Mouse (Mus musculus) neural tube, embryonic 14.5 days (tissue): ENCODE measurements around the gene Gm20388. TPM values are rescaled to one million over a fixed set of nuclear protein-coding genes. Genes with fewer than 3 reads are reported as not detected.

Source experiments
- ATAC-seq: fragments of 200-750 bp; cut with Nextera tagmentation; 2 replicates; pipeline ENCODE4 v1.8.0; 2017; ENCODE audit warnings: low read depth, mild to moderate bottlenecking, moderate TSS enrichment, moderate library complexity
- H3K27ac ChIP-seq: fragments of 300-500 bp; sonication (generic); 2 replicates; pipeline ENCODE4 v1.5.1; 2014; ENCODE audit warnings: low read depth, mild to moderate bottlenecking, control low read depth, low read length, moderate library complexity, mixed read lengths
- H3K27me3 ChIP-seq: fragments of 300-500 bp; sonication (generic); 2 replicates; pipeline ENCODE4 v1.6.1; 2014; ENCODE audit warnings: low read length; ENCODE audit not compliant: control insufficient read depth, insufficient read depth
- H3K36me3 ChIP-seq: fragments of 300-500 bp; sonication (generic); 2 replicates; pipeline ENCODE4 v1.6.1; 2014; ENCODE audit warnings: low read length, mixed read lengths; ENCODE audit not compliant: control insufficient read depth, insufficient read depth
- H3K4me1 ChIP-seq: fragments of 300-500 bp; sonication (generic); 2 replicates; pipeline ENCODE4 v1.6.1; 2014; ENCODE audit warnings: low read length; ENCODE audit not compliant: control insufficient read depth, insufficient read depth
- H3K4me2 ChIP-seq: fragments of 300-500 bp; sonication (generic); 2 replicates; pipeline ENCODE4 v1.6.1; 2014; ENCODE audit warnings: mild to moderate bottlenecking, low read depth, low read length, control low read depth
- H3K4me3 ChIP-seq: fragments of 300-500 bp; sonication (generic); 2 replicates; pipeline ENCODE4 v1.5.1; 2014; ENCODE audit warnings: low read depth, low read length, control low read depth, mixed read lengths
- H3K9ac ChIP-seq: fragments of 300-500 bp; sonication (generic); replicated peaks from 2 replicates; pipeline ENCODE4 v1.6.1; 2014; ENCODE audit warnings: low read depth, mild to moderate bottlenecking, control low read depth, low read length, mixed read lengths
- H3K9me3 ChIP-seq: fragments of 300-500 bp; sonication (generic); 2 replicates; pipeline ENCODE4 v1.6.1; 2016; ENCODE audit warnings: low read length; ENCODE audit not compliant: control insufficient read depth
- WGBS: fragments of 180-500 bp; shearing (Covaris S2); extraction: QIAGEN DNeasy Blood & Tissue Kit; methylation state at CpG from one replicate; pipeline ENCODE4 v1.1.7; 2014; 5-methylcytosine and 5-hydroxymethylcytosine counted together
- polyA plus RNA-seq: library from polyadenylated mRNA; unstranded; fragments of >200 nt; fragmentation: Nextera tagmentation; extraction: Ambion mirVana; gene quantifications from 2 replicates; pipeline ENCODE4 v1.2.1, GENCODE M21; 2014

The Gm20388 gene
- polyA plus RNA-seq, 1 experiment from 2014 or later, result 10.3 TPM

- peak within 1 kb of the TSS; percentile 83 for H3K9ac ChIP-seq
- H3K27ac ChIP-seq, result peak within 1 kb of the TSS; percentile 93
- H3K4me1 ChIP-seq, result peaks cover 10% of the 10 kb centered on the region
- whole genome bisulfite sequencing, result 2% methylated on average over 103 of the region's 107 CpGs
- peak within 1 kb of the TSS; percentile 85 for H3K4me3 ChIP-seq
- ATAC-seq, result peak; percentile 92
- H3K9me3 ChIP-seq, result no peaks in the 10 kb centered on the region
- 0 out of 2 replicates have a peak, but pooled peaks cover 8% of the 10 kb centered on the region for H3K36me3 ChIP-seq
- H3K4me2 ChIP-seq, result peak within 1 kb of the TSS; percentile 83
- no peaks in the 10 kb centered on the region for H3K27me3 ChIP-seq
These were observed 2466.0 kb downstream of the Gm20388 start, which contains the start of gene Zc3h18 for GRCm38 (mm10) chr8:122376365-122377231. Gene Zc3h18 (plus strand): TSS chr8:122376609.

- no peak overlapping the region for H3K4me3 ChIP-seq
- no peaks in the 10 kb centered on the region for H3K9me3 ChIP-seq
- no peak overlapping the region for H3K27ac ChIP-seq
- H3K4me1 ChIP-seq, result peaks cover 3% of the 10 kb centered on the region; the same call in 1 of the 2 replicates
- WGBS, result 89% methylated on average over 4 of the region's 4 CpGs
- ATAC-seq, result no peak
- no peak overlapping the region for H3K9ac ChIP-seq
- no peaks in the 10 kb centered on the region for H3K27me3 ChIP-seq
- H3K4me2 ChIP-seq, result no peak overlapping the region
- peaks cover 27% of the 10 kb centered on the region for H3K36me3 ChIP-seq
These were observed 2472.4 kb downstream of the Gm20388 start for GRCm38 (mm10) chr8:122383039-122383438.

GRCm38 (mm10) chr8:122389357-122389756, 2478.7 kb downstream of the Gm20388 start:
- ATAC-seq, result no peak

GRCm38 (mm10) chr8:122390758-122391157, 2480.1 kb downstream of the Gm20388 start:
- Histone ChIP-seq H3K4me1 (no peaks in the 10 kb centered on the region), H3K27ac (no peak overlapping the region), H3K9ac (no peak overlapping the region), H3K36me3 (peaks cover 49% of the 10 kb centered on the region), H3K4me2 (no peak overlapping the region), H3K4me3 (no peak overlapping the region), H3K27me3 (no peaks in the 10 kb centered on the region), H3K9me3 (no peaks in the 10 kb centered on the region)
- WGBS, result 92% methylated on average over 3 of the region's 3 CpGs
- ATAC-seq, result no peak

More at GRCm38 (mm10) chr8:122389357-122389756, 2478.7 kb downstream of the Gm20388 start:
- no peak overlapping the region for H3K4me3 ChIP-seq
- H3K4me1 ChIP-seq, result no peaks in the 10 kb centered on the region
- no peaks in the 10 kb centered on the region for H3K9me3 ChIP-seq
- H3K4me2 ChIP-seq, result no peak overlapping the region
- peaks cover 45% of the 10 kb centered on the region for H3K36me3 ChIP-seq
- WGBS, result 84% methylated on average over 3 of the region's 3 CpGs
- H3K9ac ChIP-seq, result no peak overlapping the region
- H3K27me3 ChIP-seq, result no peaks in the 10 kb centered on the region
- no peak overlapping the region for H3K27ac ChIP-seq

DNA sequence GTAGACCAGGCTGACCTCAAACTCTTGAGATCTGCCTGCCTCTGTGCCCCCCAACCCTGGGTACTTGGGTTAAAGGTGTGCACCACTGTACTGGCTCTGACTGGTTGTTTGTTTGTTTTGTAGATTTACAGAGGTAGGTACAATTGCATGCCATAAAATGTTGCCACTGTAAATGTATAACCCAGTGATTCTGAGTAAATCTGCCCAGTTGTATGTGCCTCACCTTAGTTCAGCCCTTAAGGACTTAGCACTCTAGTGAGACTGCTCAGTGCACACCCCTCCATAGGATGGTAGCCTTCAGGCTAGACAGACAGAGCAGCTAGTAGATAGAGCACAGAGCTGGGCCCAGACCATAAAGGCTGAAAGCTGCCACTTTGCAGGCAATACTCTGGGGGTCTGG, 2483.1 kb downstream of the Gm20388 start:
- Histone ChIP-seq H3K4me1 (no peaks in the 10 kb centered on the region), H3K36me3 (peaks cover 37% of the 10 kb centered on the region), H3K4me2 (no peak overlapping the region), H3K9me3 (no peaks in the 10 kb centered on the region), H3K27ac (no peak overlapping the region), H3K27me3 (no peaks in the 10 kb centered on the region), H3K9ac (no peak overlapping the region), H3K4me3 (no peak overlapping the region)
- ATAC-seq, result no peak

- Histone ChIP-seq H3K4me2 (no peak overlapping the region), H3K4me3 (no peak overlapping the region), H3K27me3 (no peaks in the 10 kb centered on the region), H3K4me1 (no peaks in the 10 kb centered on the region), H3K9me3 (no peaks in the 10 kb centered on the region), H3K36me3 (peaks cover 37% of the 10 kb centered on the region), H3K9ac (no peak overlapping the region), H3K27ac (no peak overlapping the region)
- ATAC-seq, result no peak
- 79% methylated on average over 6 of the region's 6 CpGs for WGBS
These were observed 2484.7 kb downstream of the Gm20388 start for GRCm38 (mm10) chr8:122395291-122395690.

GRCm38 (mm10) chr8:122398186-122398585, 2487.5 kb downstream of the Gm20388 start:
- WGBS, result 98% methylated on average over 9 of the region's 9 CpGs
- no peak overlapping the region for H3K4me2 ChIP-seq
- H3K9ac ChIP-seq, result no peak overlapping the region
- H3K4me1 ChIP-seq, result no peaks in the 10 kb centered on the region
- H3K27ac ChIP-seq, result no peak overlapping the region
- H3K9me3 ChIP-seq, result no peaks in the 10 kb centered on the region
- no peak for ATAC-seq
- no peak overlapping the region for H3K4me3 ChIP-seq
- H3K36me3 ChIP-seq, result peaks cover 49% of the 10 kb centered on the region
- no peaks in the 10 kb centered on the region for H3K27me3 ChIP-seq

DNA sequence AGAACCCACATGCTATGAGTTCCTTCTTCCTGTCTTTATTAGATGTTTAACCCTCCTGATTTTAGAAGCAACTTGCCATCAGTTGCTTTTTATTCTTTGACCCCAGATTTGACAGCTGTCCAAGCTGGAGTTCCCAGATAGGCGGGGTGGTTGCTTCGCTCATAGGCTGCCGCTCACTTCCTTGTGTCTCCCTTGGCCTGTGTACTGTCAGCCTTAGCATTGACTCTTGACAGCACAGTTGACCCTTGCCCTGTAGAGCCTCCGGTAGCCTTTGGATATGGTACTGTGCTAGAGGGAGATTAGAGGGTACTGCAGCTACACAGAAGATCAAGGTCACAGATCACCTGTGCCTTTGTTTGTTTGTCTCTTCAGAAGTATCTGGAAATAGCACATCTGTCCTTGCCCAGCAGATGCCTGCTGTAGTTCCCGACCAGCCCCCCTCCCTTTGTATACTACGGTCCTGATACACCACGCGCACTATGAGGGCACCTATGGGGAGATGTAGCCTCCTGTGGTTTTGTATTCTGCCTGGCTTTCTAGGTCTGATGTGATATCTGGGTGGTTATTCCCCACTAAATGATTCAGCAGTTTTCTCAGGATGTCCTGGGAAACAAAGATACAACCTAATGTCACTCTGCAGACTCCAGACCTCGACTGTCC, 2494.6 kb downstream of the Gm20388 start:
- Histone ChIP-seq H3K9ac (no peak overlapping the region), H3K9me3 (no peaks in the 10 kb centered on the region), H3K27me3 (no peaks in the 10 kb centered on the region), H3K4me2 (no peak overlapping the region), H3K36me3 (peaks cover 77% of the 10 kb centered on the region), H3K27ac (no peak overlapping the region), H3K4me1 (no peaks in the 10 kb centered on the region), H3K4me3 (no peak overlapping the region)
- no peak for ATAC-seq
- WGBS, result 93% methylated on average over 9 of the region's 9 CpGs

DNA sequence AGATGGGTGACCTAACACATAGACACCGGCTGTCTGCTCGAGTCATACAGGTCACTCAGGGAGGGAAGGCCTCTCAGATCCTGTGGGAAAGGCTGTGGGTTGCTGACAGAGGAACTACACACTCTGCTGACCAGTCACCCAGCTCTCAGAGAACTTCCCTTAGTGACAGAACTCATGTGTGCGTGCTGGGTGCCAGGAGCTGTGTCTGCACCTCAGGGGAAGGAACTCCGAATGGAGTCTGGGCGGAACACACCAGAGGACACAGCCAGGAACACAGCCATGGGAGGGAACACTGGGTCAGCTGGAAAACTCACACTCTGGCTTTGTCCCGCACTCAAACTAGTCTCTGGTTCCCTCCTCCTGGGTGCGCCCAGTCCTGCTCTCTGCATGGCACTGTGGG, 2497.0 kb downstream of the Gm20388 start:
- no peaks in the 10 kb centered on the region for H3K27me3 ChIP-seq
- H3K9me3 ChIP-seq, result no peaks in the 10 kb centered on the region
- H3K4me3 ChIP-seq, result no peak overlapping the region
- H3K4me2 ChIP-seq, result no peak overlapping the region
- H3K27ac ChIP-seq, result no peak overlapping the region
- H3K4me1 ChIP-seq, result no peaks in the 10 kb centered on the region
- 93% methylated on average over 7 of the region's 7 CpGs for WGBS
- no peak for ATAC-seq
- H3K9ac ChIP-seq, result no peak overlapping the region
- H3K36me3 ChIP-seq, result peaks cover 82% of the 10 kb centered on the region
